Mouse (Mus musculus) spleen, adult 12 weeks (tissue): ENCODE measurements at regions not wholly inside any gene's neighbourhood (a gene's known extent, or its start where the extent isn't known, plus 50 kb on each side); places are given as distances from the start of the nearest gene placed in this dataset.

ENCODE experiments used
- DNase-seq: peaks from one replicate; pipeline ENCODE4 v3.0.0; 2022; ENCODE audit warnings: low spot score

DNA sequence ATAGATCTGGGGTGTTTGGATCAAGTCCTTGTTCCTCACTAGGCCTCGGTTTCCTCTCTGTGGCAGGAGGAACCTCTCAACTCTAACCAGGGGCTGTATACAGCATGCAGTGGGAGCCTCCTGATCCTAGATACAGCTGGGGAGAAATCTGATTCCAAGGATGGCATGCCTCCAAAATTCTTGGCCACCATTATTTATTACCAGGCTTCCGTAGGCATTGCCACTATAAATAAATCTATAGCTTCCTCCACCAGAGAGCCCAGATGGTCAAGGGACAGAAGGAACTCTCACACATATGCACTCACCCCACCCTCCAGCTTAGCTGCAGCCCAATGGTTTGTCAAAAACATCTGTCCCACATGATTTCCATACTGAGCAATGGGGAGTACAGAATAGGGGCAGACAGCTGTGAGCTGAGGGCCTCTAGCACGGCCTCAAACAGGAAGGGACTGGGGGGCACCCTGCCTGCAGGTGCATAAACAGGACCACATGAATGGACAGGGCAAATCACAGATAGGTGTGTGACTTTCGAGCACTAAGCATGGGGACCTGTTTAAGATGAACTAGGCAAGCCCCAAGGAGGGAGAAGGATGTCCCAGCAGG, 100.8 kb upstream of the Mgme1 start:
- DNase-seq = no peak

DNA sequence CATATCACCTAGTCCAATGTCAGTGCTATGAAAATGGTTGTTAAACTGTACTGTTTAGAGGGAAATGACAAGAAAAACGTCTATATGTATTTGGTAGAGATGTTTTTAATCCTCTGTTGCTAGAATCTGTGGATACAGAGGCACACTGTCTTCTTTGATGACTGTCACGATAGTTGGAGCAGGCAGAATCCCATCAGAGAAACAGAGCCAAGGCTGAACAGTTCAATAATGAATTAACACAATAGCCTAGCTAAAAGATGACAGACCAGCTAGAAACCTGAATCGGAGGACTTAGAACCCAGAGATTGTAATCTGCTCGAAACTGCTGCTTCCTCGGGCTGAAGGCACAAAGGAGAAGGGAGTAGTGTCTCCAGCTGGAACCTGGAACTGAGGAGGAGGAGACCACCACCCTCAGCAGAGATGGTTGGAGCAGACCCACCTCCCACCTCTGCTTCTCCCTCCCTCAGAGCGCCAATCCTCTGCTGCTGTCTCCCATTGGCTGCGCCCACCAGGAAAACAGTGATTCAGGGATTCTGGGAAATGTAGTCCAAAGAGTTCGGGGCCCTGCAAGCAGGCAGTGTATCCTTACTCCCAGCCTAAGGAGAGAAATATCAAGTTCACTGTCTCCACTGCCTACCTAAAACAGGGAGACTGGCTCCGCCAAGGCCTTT, 98.2 kb upstream of the Mgme1 start:
- DNase-seq = no peak

- DNase-seq = no peak
These were observed 96.9 kb upstream of the Mgme1 start for GRCm38 (mm10) chr2:144173358-144174106.

DNA sequence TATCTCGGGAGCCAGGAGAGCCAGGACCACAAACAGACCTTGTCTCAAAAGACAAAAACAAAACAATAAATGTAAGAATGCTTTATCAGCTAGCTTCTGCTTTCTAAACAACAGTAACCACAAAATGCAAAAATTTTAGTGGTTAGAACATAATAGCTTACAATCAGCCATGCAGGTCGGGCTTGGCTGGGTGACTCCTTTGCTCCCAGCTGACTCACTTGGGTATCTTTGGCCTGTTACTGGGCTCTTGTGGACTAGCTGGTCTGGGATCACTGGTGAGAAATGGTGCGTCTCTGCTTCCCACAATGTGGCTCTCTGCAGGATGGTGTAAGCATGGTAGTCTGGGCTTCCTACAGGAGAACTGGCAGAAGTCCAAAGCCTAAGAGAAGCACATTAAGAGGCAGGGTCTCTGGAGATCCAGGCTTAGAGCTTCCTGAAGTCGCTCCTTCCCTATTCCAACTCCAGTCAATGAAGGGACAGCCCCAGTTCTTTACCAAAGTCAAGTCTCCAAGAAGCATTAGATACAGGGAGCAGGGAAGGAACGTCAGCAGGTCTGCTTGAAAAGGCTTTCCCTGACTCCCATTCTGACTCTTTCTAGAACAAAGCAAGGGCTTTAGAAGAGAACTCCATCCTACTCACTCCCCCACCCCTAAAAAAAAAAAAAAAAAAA, 96.0 kb upstream of the Mgme1 start:
- no peak for DNase-seq

DNA sequence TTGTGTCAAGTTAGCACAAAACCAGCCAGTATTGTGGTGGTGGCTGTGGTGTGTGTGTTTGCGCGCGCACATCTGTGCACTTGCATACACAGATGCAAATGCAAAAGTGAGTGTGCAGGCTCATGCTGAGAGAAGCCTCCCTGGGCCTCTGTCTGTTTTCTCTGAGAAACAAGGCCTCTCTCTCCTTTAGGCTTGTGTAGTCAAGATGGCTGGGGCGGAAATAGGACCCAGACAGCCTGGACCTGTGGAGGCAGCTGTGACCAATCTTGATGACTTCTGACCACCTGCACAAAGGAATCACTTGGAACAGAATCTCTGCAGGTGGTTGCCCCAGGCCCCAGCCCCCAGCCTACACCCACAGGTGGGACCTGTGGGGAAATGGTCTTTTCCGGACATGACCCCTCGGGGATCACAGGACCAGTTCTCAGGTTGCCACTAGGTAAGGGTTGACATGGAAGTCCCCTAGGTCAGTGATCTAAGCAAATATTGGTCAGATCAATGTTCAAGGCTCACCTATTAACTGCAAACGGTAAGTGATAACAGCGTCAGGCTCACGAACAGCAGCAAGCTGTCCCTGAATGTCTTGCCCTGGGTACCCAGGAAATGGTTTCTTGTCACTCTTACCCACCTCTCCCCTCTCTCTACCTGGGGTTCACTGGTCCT, 93.8 kb upstream of the Mgme1 start:
- DNase-seq = no peak

- no peak for DNase-seq
These were observed 93.2 kb upstream of the Mgme1 start for GRCm38 (mm10) chr2:144177268-144177667.

- no peak for DNase-seq
These were observed 92.5 kb upstream of the Mgme1 start for GRCm38 (mm10) chr2:144177920-144178319.

- no peak for DNase-seq
These were observed 88.4 kb upstream of the Mgme1 start for GRCm38 (mm10) chr2:144182108-144182507.

DNA sequence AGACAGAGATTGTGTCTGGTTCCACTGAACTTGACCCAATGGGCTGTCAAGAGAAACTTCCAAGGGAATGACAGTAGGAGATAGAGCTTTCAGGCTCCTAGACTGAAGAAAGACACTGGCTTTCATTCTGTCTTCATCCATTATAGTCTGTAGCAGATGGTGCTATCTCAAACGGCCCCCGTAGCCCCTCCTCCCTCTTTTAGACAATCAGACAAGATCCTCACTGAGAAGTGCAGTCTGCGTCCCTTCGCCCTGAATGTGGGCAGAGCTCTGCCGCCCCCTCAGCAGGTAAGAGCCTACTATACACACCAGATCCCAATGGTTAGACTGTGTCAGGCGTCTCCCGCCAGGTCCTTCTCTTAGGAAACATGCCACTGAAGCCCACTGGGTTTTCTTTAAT, 87.9 kb upstream of the Mgme1 start:
- no peak for DNase-seq

DNA sequence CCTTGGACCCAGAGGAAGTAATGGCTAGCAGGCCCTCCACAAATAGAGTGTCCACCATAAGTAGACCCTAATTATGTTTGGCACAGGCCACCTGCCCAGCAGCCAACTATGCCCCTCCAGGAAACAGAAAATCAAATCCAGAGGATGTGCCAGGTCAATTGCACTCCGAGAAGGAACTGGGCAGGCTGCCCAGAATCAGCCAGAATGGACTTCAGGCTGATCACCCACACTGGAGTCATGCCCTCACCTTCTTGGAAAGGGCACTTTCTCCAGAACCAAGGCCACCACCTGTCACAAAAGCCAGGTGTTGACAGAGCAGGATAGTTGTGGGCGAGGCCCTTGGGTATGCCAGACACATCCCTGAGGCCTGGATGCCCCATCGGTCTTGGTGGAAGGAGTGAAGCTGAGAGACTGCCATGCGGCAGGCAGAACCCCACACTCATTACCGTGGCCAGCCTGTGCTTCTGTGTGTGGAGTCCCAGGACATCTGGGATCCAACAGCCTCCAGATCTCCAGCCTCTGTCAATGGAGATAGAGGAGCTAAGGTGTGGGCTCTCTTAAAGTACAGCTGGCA, 87.0 kb upstream of the Mgme1 start:
- no peak for DNase-seq

- no peak for DNase-seq
These were observed 85.3 kb upstream of the Mgme1 start for GRCm38 (mm10) chr2:144185175-144185574.

DNA sequence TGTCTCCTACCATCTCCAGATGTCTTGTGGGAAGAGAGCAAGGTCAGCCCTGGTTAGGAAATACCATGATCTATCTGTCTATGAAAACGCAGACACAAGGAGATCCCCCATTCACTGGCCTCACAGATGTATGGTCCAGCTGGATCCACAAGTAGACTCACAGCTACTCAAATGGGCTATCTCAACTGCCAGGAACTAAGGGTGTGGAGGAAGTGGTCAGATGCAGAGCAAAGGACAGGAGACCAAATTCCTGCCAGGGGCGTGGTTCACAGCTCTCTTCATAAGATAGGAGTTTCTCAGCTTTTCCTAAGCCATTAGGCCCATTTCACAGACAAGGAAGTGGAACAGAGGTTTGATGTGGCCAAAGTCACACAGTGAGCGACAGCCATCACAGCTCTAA, 84.0 kb upstream of the Mgme1 start:
- DNase-seq = no peak

DNA sequence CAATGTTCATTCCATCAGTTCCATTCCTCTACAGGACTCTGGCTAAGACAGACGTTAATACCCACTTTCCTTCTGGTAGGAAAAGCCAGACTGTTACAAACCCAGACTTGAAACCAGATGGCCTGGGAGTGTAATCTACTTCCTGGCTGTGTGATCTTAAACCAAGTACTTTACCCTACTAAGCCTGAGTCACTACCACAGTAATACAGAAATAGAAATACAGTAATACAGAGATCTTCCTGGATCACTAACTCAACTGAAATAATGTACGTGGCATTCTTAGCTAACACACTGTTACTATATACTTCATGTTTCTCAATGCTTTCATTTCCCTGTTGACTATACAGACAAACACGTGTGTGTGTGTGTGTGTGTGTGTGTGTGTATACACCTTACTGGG, 82.4 kb upstream of the Mgme1 start:
- DNase-seq = no peak

DNA sequence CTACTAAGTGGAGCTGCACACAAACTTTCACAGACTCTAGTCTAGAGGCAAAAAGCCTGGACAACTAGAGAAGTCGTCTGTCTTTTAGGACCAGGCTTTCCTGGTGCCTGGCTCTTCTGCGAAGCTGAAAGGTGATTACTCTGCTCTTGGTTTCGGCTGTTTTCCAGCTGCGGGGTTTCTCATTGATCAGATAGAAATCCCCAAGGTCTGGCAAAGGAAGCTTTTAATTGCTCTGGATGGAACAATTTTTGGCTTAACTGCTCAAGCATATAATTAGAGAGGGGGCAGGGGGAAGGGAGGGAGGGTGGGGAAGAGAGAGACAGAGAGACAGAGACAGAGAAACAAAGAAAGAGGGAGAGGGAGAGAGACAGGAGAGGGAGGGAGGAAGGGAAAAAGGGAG, 82.0 kb upstream of the Mgme1 start:
- DNase-seq = no peak

DNA sequence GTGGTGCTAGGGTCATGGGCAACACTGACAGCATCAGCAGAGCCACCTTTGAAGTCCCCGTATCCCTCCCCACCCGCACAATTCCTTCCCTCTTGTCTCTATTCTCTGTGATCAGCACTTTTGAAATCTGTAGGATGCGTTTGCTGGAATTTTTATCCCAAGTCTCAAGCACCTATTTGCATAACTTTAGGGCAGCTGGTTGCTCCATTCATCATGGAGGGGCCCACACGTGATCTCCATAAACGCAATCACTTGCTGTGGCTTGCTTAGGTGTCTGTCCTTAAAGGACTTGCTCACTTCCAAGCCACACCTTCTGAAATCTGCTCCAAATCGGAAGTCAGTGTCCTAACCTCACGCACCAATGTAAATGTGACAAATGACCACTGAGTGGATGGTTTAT, 80.7 kb upstream of the Mgme1 start:
- no peak for DNase-seq

GRCm38 (mm10) chr2:144191018-144191417, 79.4 kb upstream of the Mgme1 start:
- DNase-seq = no peak

GRCm38 (mm10) chr2:144191707-144192106, 78.8 kb upstream of the Mgme1 start:
- DNase-seq = no peak

- no peak for DNase-seq
These were observed 78.0 kb upstream of the Mgme1 start for GRCm38 (mm10) chr2:144192428-144192827.

GRCm38 (mm10) chr2:144195851-144196250, 74.6 kb upstream of the Mgme1 start:
- no peak for DNase-seq

GRCm38 (mm10) chr2:144197139-144197538, 73.3 kb upstream of the Mgme1 start:
- DNase-seq = no peak

DNA sequence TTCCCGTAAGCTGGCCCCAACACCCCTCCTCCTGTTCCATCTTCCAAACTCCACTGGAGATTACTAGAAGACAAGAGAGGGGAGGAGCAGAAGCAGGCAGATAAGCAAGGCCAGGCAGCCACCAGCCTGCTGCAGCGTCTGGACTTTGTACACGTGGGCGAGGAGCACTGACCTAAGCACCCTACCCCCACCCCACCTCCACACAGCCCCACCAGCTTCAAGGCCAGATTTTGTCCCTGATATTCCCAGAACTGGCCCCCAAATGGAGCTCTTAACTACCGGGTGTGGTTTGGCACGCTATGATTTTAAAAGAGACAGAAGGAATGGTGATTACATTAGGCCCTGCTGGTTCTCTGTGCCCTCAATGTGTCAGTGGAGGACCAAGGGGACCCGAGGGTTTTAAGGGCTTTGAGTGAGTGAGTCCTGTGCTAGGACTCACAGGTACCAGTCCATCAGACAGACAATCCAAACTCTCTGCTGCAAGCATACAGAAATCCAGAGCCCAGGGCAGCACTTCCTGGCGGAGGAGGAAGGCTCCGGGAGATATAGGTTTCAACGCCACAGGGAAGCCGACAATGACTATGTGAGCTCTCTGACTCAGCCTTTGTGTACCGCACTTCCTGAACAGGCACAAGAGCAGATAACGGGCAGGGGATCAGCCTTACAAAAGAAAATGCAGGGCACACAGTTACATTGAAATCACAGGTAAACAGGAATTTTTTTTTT, 72.0 kb upstream of the Mgme1 start:
- DNase-seq = no peak
